Mouse (Mus musculus) skeletal muscle tissue, adult 2 months (tissue): ENCODE results near the gene Pam.
A peak's percentile ranks its signal among the peaks of the same experiment; 100 is the strongest.

Source experiments
- DNase-seq: peaks from one replicate; pipeline ENCODE4 v3.0.0-alpha.2; 2012; ENCODE audit warnings: low read depth, low spot score

Gene Pam

DNA sequence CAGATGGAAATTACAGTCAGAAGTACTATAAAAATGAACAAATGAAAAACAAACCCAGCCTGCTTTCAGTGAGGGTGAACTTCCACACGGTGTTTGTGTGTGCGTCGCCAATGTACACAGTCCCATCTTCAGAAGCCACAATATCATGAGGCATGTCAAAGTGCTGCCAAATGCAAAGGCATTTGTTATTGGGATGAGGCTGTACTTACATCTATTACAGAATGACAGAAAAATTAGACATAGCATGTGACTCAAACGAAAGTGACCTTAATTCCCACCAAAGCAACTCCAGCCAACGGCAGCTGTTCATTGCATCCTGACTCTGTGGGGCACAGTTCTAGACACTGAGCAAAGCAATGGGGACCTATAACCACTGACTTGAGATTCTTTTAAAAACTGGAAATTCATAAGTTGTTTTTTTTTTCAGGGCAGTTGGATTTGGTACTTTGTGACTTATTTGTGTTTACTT is 261.1 kb downstream of the Pam start:
- no peak for DNase-seq

DNA sequence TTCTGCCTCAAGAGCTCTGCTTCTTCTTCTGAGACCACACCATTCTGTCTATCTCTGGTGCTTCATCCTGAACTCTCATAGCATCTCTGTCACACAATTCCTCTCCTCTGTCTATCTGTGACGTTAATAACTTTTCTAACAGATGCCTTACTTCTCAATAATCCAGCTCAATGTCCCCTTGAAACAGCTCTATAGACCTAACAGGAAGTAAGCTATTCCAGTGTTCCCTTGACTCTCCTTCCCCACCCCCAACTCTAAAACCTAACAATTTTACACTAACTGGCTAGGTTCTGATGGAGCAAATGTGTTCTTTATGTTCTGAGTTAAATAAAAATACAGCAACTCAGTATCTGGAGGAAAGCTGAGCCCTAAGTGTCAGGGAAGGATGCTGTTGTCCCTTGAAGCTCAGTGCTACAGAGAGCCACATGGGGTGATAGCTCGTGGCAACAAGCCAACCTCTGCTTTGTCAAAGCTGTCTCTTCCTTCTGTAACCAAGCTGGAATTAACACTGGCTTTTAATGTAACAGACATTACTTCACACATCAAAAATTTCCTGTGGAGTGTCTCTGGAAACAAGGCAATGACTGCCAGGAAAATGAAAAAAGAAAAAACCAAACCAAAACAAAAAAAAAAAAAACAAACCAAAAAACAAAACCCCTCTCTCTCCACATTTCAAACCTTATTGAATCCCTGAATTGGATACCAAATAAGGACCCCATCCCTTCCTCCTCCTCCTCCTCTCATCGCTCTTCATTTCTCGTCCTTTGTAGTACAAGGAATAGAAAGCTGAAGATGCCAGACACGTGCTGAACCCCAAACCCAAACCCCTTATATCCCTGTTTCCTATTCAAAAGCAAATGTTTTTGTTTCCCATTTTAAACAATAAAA is 261.7 kb downstream of the Pam start:
- DNase-seq: peak; percentile 31

DNA sequence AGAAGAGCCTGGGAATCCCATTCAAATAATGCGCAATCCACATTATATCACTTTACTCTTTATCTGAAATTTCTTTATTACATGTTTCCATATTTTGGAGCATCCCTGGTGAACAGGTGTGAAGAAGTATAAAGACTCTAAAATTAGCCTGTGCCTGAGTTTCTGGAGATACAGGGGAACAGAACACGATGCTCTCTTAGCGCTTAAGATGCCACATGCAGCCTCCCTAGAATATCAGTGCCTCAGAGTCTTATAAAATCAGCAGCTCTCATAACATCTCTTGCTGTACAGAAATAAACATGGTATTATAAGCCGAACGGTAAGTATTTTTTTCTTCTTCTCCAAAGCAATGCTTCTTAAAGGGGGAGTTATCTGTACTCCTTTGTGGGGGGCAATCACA is 267.4 kb downstream of the Pam start:
- DNase-seq: no peak

DNA sequence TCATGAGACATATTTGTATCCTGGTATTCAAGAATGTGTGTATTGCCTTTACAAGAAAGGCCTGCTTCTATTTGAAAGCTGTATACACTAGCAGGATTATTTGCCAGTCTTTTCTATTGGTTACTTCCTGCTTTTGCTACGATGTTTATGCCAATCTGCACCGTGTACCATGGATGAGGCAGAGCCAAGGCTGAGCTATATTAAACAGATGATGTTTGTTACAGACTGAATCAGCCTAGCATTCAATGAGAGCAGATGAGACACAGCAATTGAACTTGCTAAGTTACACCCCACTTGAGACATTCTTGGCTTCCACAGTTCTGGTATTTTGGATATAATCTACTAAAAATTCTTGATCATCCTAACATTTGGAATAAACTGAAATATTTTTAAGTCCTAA is 267.9 kb downstream of the Pam start:
- no peak for DNase-seq

DNA sequence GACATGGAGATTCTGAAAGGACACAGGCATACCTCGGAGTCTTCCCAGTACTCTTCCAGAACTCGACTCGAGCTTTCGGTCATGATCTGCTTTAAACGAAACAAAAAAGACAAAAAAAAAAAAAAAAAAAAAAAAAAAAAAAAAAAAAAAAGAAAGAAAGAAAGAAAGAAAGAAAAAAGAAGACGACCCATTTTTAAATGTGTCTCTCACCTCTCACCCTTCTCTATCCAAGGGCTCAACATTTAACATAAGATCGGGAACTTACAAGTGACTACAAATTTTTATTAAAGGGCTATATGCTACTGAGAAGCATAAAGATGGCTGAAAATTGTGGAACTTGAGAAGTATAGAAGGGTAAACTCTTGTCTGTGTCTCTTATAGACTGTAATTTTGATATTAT is 272.5 kb downstream of the Pam start:
- DNase-seq: no peak

DNA sequence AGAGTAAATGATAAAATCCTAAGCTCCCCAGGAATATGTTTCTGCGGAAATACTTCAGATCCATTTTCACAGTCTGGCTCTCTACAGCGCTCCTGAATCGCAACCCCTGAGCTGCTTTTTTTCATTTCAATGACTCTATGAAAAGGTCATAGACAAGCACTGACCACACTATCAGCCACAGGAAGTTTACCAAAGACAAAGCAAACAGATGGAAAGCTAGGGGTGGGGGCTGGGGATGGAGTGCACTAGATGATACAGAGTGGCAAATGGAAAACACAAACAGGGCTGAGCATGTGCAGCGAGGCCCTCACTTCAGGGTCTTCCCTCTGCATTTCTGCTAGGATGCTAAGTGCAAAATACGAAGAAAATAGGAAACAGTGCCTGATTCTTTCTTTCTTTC is 273.2 kb downstream of the Pam start:
- no peak for DNase-seq

DNA sequence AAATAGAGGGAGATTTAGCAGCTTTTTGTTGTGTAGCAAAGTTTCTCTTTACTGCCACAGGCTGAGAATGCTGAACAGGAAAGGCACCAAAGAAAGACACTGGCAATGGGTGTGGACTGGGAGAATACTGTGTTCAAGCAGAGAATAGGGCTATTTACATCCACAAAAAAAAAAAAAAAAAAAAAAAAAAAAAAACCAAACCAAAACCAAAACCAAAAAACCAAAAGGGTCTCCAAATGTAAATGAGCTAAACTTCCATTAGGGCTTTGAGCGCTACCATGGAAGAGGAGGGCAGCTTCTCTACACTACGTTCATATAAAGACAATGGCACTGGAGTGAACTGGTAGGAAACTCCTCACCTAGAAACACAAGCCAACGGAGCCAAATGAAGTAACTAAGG is 274.2 kb downstream of the Pam start:
- no peak for DNase-seq

DNA sequence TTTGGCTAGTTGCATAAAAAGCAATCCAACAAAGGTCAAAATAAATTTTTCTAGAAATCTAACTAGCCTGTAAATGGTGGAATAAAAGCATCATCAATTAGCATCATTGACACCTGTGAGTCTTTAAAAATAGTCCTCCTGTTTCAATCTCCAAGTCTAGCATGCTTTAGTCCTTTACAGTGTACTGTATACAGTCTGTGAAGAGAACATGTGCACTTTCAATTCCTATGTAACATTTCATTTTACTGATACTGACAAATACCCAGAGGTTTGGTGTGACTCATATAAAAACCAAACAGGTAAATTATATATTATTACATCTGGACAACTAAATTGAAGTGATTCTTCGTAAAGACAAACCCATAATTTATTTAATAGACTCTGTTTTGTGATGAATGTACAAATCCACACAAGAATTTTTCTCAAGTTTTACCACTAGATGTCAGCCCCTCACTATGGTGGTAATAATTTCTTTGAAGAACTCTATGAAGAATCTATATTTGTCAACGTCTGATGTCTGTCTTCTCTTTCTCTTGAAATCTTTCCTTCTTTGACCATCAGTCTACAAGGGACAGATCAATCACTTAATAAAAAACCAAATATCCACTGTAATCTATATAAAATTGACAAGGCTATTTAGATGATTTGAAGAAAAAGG is 286.1 kb downstream of the Pam start:
- no peak for DNase-seq

DNA sequence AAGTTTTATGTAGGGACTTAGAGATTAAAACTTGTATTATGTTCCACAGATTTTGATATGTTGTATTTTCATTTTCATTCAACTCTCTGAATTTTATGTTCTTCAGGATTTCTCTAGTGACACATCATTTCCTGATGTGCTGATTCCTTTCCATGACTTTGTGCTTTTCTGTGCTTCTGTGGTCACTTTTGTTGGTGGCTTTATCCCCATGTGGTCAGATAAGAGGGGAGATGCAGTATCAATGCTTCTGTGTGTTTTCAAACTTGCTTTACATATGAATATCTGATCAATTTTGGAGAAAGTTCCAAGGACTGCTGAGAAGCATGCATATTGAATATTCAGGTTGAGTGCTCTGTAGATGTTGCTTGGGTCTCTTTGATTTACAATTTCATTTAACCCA is 290.9 kb downstream of the Pam start:
- no peak for DNase-seq

DNA sequence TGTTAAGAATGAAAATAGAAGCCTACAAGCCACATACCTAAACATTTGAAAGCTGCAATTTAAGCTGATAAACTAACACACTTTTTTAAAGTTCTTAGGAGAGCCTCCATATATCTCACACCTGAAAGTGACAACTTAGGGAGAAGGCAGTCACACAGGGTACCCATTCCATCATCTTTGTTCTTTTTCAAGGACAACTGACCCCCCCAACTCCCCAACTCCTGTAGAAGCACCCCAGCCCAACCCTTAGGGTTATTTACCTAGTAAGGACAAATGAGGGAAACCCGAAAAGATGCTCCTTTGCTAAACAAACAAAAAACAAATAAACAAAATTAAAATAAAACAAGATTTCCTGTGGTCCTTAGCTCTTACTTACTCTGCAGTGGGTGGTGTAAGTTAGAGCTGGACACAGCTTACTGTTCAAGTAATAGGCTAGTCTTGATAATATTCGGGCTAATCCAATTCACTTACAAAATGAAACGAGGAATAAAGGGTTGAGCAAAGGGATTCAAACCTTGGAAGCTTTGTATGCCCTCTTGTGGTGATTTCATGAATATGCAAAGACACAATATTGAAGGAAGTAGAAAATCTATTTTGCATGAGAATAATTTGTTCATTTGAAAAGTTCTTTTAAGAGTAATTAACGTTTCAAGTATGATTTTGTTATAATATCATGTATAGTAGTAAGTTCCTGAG is 293.1 kb downstream of the Pam start:
- no peak for DNase-seq

DNA sequence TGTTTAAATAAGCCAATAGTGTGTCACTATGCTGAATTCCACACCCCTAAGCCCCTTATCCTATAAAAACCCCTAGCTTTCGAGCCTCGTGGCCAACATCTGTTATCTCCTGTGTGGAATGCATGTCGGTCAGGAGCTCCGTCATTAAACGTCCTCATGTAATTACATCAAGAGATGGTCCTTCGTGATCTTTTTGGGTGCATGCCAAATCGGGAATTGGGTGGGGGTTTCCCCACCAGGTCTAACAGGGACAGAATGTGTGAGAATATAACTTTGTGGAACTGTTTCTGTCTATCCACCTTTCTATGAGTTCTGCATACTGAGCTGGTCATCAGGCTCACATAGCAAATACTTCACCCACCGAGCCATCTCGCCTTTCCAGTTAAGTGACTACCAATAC is 299.5 kb downstream of the Pam start:
- DNase-seq: no peak

DNA sequence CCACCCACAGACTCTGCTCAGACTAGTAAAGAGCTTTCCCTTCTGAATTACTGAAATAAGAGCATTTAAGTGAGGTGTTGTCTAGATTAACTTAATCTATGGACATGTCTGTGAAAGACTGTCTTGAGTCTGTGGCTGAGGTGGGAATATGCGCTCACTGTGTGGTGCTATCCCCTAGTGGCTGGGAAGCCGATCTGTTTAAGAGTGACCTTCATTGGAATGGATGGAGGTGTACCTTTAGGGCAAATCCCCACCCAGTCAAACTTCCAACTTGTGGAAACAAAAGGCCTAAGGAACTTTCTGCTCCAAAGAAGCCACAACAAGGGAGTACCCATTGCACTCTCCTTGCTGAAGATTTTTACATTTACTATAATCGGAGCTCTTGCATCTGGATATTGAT is 301.3 kb downstream of the Pam start:
- DNase-seq: no peak

DNA sequence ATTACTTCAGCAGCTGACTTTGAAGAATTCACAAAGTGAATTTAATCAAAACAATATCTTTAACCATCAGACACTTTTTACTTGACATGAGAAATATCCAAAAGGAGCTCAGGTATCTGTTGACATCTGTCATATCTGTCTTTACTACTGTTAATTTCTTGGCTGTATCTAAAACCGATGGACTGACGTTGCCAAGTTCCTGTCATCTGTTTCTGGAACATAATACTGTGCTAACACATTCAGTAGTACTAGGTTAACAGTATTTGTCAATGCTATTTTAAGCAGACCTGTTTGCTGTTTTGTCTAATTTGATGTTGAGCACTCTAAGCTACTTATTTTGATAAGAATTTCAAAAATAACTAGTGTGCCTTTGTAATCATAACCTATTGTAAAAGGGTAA is 307.0 kb downstream of the Pam start:
- DNase-seq: peak; percentile 8

DNA sequence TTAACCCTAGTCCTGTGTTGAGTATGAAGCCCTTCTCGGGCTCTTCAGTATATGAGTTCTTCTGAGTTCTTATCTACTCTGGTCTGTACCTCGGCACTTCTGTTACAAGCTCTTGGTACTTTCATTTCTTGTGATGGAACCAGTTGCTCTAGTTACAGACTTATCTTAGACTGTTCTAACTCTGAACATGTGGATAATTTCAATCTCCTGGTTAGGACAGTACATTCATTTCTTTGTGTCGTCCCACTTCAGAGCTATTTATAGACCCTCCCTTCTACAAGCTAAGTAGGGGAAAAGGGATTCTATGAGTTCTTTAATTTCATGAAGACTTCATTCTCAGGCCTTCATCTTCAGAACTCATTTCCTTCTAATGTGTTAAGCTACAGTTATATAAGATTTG is 307.8 kb downstream of the Pam start:
- DNase-seq: no peak

DNA sequence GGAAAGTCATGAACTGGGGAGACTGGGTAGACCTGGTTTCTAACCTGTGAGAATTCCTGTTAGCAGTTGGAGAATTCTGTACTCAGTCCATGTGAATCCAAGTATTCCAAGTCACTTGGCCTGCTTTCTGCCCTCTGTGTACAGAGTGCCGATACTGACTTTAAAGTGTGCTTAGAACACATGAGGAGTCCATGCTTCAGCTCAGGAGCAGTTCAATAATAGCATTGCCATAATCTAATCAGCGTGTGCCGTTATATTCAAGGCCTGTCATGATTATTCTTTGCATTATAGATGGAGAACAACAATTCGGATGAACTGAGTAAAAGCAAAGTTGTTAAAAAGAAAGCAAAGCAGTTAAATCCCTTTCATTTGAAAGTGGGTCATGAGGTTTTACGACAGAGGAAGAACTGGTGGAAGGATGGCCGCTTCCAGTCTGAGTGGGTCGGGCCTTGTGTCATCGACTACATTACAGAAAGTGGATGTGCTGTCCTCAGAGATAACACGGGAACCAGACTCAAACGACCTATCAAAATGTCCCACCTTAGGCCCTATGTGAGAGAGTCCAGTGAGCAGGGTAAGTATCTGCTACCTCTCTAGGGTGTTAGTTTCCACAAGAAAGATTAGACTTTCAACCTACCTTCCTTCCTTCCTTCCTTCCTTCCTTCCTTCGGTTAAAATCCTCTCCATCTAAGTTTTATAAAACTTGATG is 309.6 kb downstream of the Pam start:
- no peak for DNase-seq

DNA sequence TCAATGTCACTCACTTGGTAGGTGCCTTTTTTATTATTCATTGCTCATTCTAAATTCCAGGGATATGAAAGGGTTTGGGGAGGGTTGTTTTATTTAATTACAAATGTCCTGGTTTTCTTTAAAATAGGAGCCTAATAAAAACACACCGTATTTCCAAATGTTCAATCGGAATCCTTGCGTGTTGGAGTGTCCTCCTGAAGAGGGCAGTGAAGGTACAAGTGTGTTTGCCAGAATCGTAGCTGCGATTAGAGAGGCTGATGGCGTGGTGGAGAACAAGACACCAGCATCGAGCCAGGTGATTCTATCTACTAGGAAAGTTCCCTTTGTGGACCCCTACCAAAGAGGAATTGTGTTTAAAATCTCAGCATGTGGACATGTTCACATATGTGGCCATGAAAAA is 310.5 kb downstream of the Pam start:
- no peak for DNase-seq

DNA sequence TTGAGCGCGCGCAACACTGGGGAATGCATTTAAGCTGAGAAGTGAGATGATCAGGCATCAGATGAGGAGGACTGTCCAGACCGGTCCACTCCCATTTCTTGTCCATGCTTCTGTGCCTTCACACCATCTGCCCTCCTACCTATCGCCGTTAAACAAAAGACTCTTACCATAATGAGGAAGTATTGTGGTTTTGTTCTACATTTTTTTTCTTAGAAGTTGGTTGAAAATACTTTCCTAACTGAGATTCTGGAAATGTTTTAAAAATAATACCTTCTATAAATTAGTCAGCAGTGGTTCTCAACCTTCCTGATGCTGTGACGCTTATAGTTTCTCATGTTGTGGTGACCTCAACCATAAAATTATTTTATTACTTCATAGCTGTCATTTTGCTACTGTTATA is 313.8 kb downstream of the Pam start:
- DNase-seq: no peak

DNA sequence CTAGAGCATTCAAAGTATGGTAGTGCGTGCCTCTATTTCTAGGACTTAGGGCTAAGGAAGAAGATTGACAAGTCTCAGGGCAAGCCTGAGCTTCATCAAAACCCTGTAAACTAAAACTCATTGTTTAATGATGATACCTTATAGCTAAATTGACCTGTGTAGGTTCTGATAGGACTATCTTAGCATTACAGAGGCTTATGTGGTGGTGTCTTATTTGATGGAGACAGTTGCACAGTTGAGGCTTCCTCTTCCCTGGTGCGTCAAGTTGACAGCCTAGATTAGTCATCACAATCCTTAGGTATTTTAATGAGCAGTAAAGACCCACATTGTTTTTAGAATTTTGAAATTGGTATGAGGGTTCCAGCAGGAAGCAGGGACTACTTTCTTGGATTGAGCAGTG is 321.5 kb downstream of the Pam start:
- DNase-seq: no peak

DNA sequence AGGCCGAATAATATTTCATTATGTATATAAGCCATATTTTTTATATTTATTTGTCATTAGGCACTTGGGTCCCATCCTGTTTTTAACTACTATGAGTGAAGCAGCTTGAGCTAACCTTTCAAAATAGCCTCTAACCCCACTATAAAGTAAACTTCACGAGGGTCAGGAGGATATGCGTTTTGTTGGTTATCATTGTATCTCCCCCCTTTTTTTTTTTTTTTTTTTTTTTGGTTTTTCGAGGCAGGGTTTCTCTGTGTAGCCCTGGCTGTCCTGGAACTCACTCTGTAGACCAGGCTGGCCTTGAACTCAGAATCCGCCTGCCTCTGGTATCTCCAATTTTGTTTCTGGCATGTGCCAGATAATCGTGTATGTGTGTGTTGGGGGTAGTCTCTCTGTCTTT is 322.1 kb downstream of the Pam start:
- DNase-seq: no peak

DNA sequence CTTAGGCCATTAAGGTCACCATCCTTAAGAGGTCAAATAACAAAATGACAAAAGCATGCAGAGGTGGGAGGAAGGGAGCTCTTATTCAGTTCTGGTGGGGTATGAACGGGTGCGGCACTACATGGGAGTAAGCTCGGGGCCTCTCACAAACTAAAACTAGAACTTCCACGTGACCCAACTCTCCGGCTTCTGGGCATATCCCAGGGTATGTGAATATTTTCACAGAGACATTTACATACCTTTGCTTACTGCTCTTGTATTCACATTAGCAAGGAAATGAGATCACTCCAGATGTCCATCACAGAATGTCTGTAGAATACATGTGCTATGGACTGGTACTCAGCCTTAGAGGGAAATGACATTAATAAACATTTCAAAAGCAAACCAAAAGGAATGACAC is 323.7 kb downstream of the Pam start:
- no peak for DNase-seq

DNA sequence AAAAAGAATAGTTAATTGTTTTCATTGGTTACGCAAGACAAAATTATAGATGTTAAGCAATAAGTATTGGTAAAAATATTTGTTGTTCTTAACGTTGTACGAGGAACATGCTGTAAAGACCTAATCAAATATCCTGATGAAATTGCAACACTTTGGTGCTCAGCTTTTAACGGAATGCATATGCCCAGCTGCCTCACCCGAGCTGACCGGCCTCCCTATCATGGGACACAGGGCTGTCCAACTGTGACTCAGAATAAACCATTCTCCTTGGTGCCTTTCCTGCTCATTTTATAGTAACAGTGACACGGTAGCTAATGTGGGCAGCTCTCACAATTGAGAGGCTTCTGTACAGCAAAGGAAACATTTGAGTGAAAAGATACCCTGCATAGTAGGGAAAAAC is 324.3 kb downstream of the Pam start:
- DNase-seq: no peak
